Mouse (Mus musculus) heart, postnatal 4 days (tissue): ENCODE measurements around the gene Gm10306. TPM values are rescaled to one million over a fixed set of nuclear protein-coding genes. Genes with fewer than 3 reads are reported as not detected.

Experiments
- total RNA-seq, 2 experiments: library from RNA; stranded (reverse); gene quantifications; 2 replicates each; pipeline ENCODE4 v1.2.3; 2021

Gene Gm10306
- total RNA-seq, 2 experiments from 2014 or later = not detected

Other genes with a start within 250 kb of the Gm10306 start
- gene Caap1, start 250 bp downstream of the Gm10306 start, total RNA-seq = 1 to 10 TPM; 6.9 to 7.1 TPM
- 10 to 100 TPM; 49.9 to 52.3 TPM for gene Plaa, start 46.7 kb downstream of the Gm10306 start, total RNA-seq
- gene Ift74, start 57.9 kb downstream of the Gm10306 start, total RNA-seq = 10 to 100 TPM in 1 of 2 experiments, 1 to 10 TPM in 1; 9.7 to 10.6 TPM
- gene Lrrc19, start 93.6 kb downstream of the Gm10306 start, total RNA-seq = not detected
- gene Tek, start 182.7 kb downstream of the Gm10306 start, total RNA-seq = 10 to 100 TPM; 59.2 to 62.8 TPM